Mouse (Mus musculus): ENCODE measurements around the gene Sec23ip. TPM values are rescaled to one million over a fixed set of nuclear protein-coding genes. Genes with fewer than 3 reads are reported as not detected.
"Not testable (repeated sequence)": the region's sequence is repeated elsewhere in the genome, so short reads cannot be mapped to it uniquely, and the experiment has no call there.

Gene Sec23ip
- 44.3 and 46.1 TPM in 2 replicates for polyA plus RNA-seq (2014; fragmentation: Nextera tagmentation; extraction: Ambion mirVana)

DNA sequence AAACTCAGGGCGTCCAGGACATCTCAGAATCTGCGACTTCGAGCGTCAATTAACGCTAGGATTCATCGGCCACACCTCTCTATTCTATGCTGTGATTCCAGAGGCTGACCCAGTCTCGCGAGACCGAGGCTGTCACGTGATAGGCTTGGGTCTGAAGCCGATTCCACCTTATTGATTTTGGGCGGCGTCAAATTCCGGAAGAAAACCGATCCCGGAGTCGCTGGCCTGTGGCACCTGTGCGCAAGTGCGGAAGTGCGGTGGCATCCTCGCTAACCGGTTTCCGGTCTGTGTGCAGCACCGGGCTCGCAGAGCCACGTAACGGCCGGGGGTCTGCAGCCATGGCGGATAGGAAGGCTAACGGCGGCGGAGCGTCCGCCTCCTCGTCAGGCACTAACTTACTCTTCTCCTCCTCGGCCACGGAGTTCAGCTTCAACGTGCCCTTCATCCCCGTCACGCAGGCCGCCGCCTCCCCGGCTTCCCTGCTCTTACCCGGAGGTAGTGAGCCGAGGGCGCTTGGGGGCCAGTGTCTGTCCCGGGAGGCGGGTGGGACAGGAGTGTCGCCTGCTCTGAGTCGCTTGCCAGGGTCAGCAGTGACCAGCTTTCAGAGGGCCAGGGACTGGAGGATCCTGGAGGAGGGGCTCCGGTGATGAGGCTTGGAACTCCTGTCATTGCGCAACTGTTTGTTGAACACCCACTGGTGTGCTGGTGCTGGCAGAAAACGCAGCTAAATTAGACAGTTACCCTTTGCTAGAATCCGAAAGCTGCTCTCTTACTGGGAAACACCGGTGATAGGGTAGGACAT lies at the start of gene Sec23ip:
Gene Sec23ip (plus strand): TSS at position 260 of the 802 bp plus-strand sequence.
- H3K9ac ChIP-seq (ENCODE audit: low read depth, low read length): peak within 1 kb of the TSS; percentile 92
- H3K9me3 ChIP-seq (ENCODE audit: control insufficient read depth, low read length): no peaks in the 10 kb centered on the region
- 0 out of 2 replicates have a peak within 1 kb of the TSS, but pooled peaks have one; percentile 58 for H3K27ac ChIP-seq (ENCODE audit: low read depth, low read length)
- peak within 1 kb of the TSS; percentile 73 for H3K4me2 ChIP-seq (replicated peaks; ENCODE audit: low read depth, low read length)
- no peaks in the 10 kb centered on the region for H3K36me3 ChIP-seq (ENCODE audit: control insufficient read depth, insufficient read depth, low read length)
- peak; percentile 89 for ATAC-seq (ENCODE audit: low FRiP score)
- WGBS: under 1% methylated on average over 46 of the region's 55 CpGs
- H3K27me3 ChIP-seq (ENCODE audit: control insufficient read depth, insufficient read depth, low read length): 0 out of 2 replicates have a peak, but pooled peaks cover 2% of the 10 kb centered on the region
- DNase-seq (ENCODE audit: low spot score): peak; percentile 97
- peaks cover 5% of the 10 kb centered on the region; the same call in 1 of the 2 replicates for H3K4me1 ChIP-seq (replicated peaks; ENCODE audit: control insufficient read depth, insufficient read depth, low read length)
- H3K4me3 ChIP-seq (ENCODE audit: low read depth, low read length): peak within 1 kb of the TSS; percentile 94

DNA sequence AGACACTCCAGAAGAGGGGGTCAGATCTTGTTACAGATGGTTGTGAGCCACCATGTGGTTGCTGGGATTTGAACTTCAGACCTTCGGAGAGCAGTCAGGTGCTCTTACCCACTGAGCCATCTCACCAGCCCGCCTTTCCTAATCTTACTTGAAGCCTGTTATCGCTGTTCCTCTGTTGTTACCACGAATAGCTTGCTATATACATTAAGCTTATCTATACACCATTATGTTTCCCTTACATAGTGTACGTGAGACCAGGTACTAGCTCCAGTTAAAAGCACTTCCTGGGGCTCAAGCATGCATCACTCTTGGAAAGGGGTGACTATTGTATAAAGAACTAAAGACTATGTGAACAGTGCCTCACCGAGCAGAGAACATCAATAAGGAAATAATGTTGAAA lies 44.8 kb upstream of the Sec23ip start:
- not testable (repeated sequence) for H3K9me3 ChIP-seq (ENCODE audit: control insufficient read depth, low read length); H3K27ac ChIP-seq (ENCODE audit: low read depth, low read length); DNase-seq (ENCODE audit: low spot score); H3K27me3 ChIP-seq (ENCODE audit: control insufficient read depth, insufficient read depth, low read length); H3K36me3 ChIP-seq (ENCODE audit: control insufficient read depth, insufficient read depth, low read length); H3K4me3 ChIP-seq (ENCODE audit: low read depth, low read length); H3K4me1 ChIP-seq (replicated peaks; ENCODE audit: control insufficient read depth, insufficient read depth, low read length); H3K4me2 ChIP-seq (replicated peaks; ENCODE audit: low read depth, low read length); H3K9ac ChIP-seq (ENCODE audit: low read depth, low read length); ATAC-seq (ENCODE audit: low FRiP score)
- 94% methylated on average over 6 of the region's 6 CpGs for WGBS

DNA sequence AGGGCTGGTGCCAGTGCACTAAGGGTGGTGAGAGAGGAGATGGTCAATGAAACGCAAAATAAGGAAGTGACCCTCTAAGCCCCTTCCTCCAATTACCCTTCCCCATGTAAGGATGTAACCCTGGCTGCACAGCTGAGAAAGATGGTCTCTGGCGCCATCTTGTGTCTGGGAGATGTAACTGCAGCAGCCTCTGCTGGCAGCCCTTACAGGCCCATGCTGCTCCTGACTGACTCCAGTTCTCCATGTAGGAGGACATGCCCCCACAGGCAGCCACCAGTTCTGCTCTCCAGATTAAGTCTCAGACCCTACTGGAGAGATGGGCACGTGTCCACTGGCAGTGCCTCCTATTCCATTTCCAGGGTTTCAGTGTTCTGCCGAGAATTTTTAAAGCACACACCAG lies 39.0 kb upstream of the Sec23ip start:
- ATAC-seq (ENCODE audit: low FRiP score): peak; percentile 60

GRCm38 (mm10) chr7:128717991-128718390 lies 26.8 kb upstream of the Sec23ip start:
- H3K4me3 ChIP-seq (ENCODE audit: low read depth, low read length): no peak overlapping the region
- H3K9me3 ChIP-seq (ENCODE audit: control insufficient read depth, low read length): no peaks in the 10 kb centered on the region
- 0 out of 2 replicates have a peak, but pooled peaks cover 4% of the 10 kb centered on the region for H3K36me3 ChIP-seq (ENCODE audit: control insufficient read depth, insufficient read depth, low read length)
- ATAC-seq (ENCODE audit: low FRiP score): no peak
- no peak overlapping the region for H3K4me2 ChIP-seq (replicated peaks; ENCODE audit: low read depth, low read length)
- no peaks in the 10 kb centered on the region for H3K27me3 ChIP-seq (ENCODE audit: control insufficient read depth, insufficient read depth, low read length)
- H3K27ac ChIP-seq (ENCODE audit: low read depth, low read length): no peak overlapping the region
- DNase-seq (ENCODE audit: low spot score): no peak
- 77% methylated on average over 4 of the region's 4 CpGs for WGBS
- no peaks in the 10 kb centered on the region for H3K4me1 ChIP-seq (replicated peaks; ENCODE audit: control insufficient read depth, insufficient read depth, low read length)
- no peak overlapping the region for H3K9ac ChIP-seq (ENCODE audit: low read depth, low read length)

More for the DNA sequence above, 39.0 kb upstream of the Sec23ip start:
- Histone ChIP-seq H3K4me3 (ENCODE audit: low read depth, low read length) (no peak overlapping the region), H3K27me3 (ENCODE audit: control insufficient read depth, insufficient read depth, low read length) (no peaks in the 10 kb centered on the region), H3K4me2 (replicated peaks; ENCODE audit: low read depth, low read length) (no peak overlapping the region), H3K36me3 (ENCODE audit: control insufficient read depth, insufficient read depth, low read length) (peaks cover 14% of the 10 kb centered on the region), H3K4me1 (replicated peaks; ENCODE audit: control insufficient read depth, insufficient read depth, low read length) (no peaks in the 10 kb centered on the region), H3K27ac (ENCODE audit: low read depth, low read length) (no peak overlapping the region), H3K9ac (ENCODE audit: low read depth, low read length) (no peak overlapping the region), H3K9me3 (ENCODE audit: control insufficient read depth, low read length) (no peaks in the 10 kb centered on the region)
- peak; percentile 86 for DNase-seq (ENCODE audit: low spot score)
- WGBS: 30% methylated on average over 4 of the region's 4 CpGs

DNA sequence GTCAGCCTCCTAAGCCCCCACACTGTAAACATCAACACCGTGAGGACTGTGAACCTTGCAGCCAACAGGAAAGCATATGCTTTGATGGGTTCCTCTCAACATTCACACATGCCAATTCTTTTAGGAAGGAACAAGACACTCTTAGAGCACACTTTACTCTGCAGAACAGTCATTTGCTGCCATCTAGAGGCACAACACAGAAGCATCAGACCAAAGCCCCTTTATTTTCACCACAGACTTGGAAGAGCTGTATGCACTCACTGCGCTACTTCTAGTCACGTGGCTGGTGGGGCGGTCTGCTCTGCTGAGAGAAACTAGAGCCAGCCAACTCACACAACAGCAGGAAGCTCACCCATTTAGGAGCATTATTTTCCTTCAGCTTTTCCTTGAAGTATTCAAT lies 20.0 kb upstream of the Sec23ip start:
- Histone ChIP-seq H3K36me3 (ENCODE audit: control insufficient read depth, insufficient read depth, low read length) (0 out of 2 replicates have a peak, but pooled peaks cover 2% of the 10 kb centered on the region), H3K9ac (ENCODE audit: low read depth, low read length) (no peak overlapping the region), H3K4me3 (ENCODE audit: low read depth, low read length) (no peak overlapping the region), H3K9me3 (ENCODE audit: control insufficient read depth, low read length) (no peaks in the 10 kb centered on the region), H3K4me1 (replicated peaks; ENCODE audit: control insufficient read depth, insufficient read depth, low read length) (no peaks in the 10 kb centered on the region), H3K27ac (ENCODE audit: low read depth, low read length) (no peak overlapping the region), H3K4me2 (replicated peaks; ENCODE audit: low read depth, low read length) (no peak overlapping the region), H3K27me3 (ENCODE audit: control insufficient read depth, insufficient read depth, low read length) (no peaks in the 10 kb centered on the region)
- 50% methylated on average over 4 of the region's 4 CpGs for WGBS
- peak; percentile 65 for DNase-seq (ENCODE audit: low spot score)
- no peak for ATAC-seq (ENCODE audit: low FRiP score)

GRCm38 (mm10) chr7:128725189-128725588 lies 19.6 kb upstream of the Sec23ip start:
- WGBS: 86% methylated on average over 9 of the region's 9 CpGs
- no peak for DNase-seq (ENCODE audit: low spot score)
- no peaks in the 10 kb centered on the region for H3K9me3 ChIP-seq (ENCODE audit: control insufficient read depth, low read length)
- no peak overlapping the region for H3K4me2 ChIP-seq (replicated peaks; ENCODE audit: low read depth, low read length)
- no peaks in the 10 kb centered on the region for H3K36me3 ChIP-seq (ENCODE audit: control insufficient read depth, insufficient read depth, low read length)
- no peak overlapping the region for H3K4me3 ChIP-seq (ENCODE audit: low read depth, low read length)
- H3K27ac ChIP-seq (ENCODE audit: low read depth, low read length): no peak overlapping the region
- H3K4me1 ChIP-seq (replicated peaks; ENCODE audit: control insufficient read depth, insufficient read depth, low read length): no peaks in the 10 kb centered on the region
- ATAC-seq (ENCODE audit: low FRiP score): no peak
- no peaks in the 10 kb centered on the region for H3K27me3 ChIP-seq (ENCODE audit: control insufficient read depth, insufficient read depth, low read length)
- no peak overlapping the region for H3K9ac ChIP-seq (ENCODE audit: low read depth, low read length)

DNA sequence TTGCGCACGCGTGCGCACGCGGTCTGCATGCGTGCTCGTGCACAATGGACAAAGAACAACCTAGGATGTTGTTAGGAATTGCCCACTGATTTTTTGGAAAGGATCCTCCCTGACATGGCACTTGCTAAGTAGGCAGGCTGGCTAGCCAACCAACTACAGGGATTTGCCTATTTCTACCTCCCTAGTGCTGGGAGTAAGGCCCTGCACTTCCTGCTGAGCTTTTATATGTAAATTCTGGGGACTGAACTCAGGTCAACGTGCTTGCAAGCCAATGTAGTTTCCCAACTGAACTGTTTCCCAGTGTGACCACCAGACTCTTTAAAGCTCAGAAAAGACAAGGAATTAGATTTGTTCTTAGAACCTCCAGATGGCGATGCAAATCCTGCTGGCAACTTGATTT lies 17.7 kb upstream of the Sec23ip start:
- H3K4me2 ChIP-seq (replicated peaks; ENCODE audit: low read depth, low read length): no peak overlapping the region
- H3K9ac ChIP-seq (ENCODE audit: low read depth, low read length): no peak overlapping the region
- H3K9me3 ChIP-seq (ENCODE audit: control insufficient read depth, low read length): no peaks in the 10 kb centered on the region
- DNase-seq (ENCODE audit: low spot score): no peak
- ATAC-seq (ENCODE audit: low FRiP score): no peak
- no peaks in the 10 kb centered on the region for H3K36me3 ChIP-seq (ENCODE audit: control insufficient read depth, insufficient read depth, low read length)
- no peak overlapping the region for H3K4me3 ChIP-seq (ENCODE audit: low read depth, low read length)
- no peak overlapping the region for H3K27ac ChIP-seq (ENCODE audit: low read depth, low read length)
- 52% methylated on average over 10 of the region's 10 CpGs for WGBS
- no peaks in the 10 kb centered on the region for H3K4me1 ChIP-seq (replicated peaks; ENCODE audit: control insufficient read depth, insufficient read depth, low read length)
- H3K27me3 ChIP-seq (ENCODE audit: control insufficient read depth, insufficient read depth, low read length): no peaks in the 10 kb centered on the region

DNA sequence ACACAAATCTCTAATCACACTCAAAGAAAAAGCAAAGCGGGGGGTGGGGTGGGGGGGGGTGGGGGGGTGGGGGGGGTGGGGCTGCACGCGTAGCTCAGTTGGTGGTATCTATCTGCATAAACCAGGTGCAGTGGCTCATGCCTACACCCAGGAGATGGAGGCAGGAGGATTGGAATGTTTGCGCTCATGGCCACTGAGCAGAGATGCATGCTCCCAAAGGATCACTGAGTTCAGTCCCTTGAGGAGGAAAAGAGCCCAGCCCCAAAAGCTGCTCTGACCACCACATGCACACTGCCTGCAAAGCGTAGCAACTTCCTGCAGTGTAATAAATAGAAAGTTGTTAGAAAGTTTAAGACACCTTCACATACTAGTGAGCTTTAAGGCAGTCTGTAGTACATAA lies 17.0 kb upstream of the Sec23ip start:
- no peaks in the 10 kb centered on the region for H3K9me3 ChIP-seq (ENCODE audit: control insufficient read depth, low read length)
- H3K4me2 ChIP-seq (replicated peaks; ENCODE audit: low read depth, low read length): no peak overlapping the region
- no peaks in the 10 kb centered on the region for H3K4me1 ChIP-seq (replicated peaks; ENCODE audit: control insufficient read depth, insufficient read depth, low read length)
- no peak overlapping the region for H3K9ac ChIP-seq (ENCODE audit: low read depth, low read length)
- H3K36me3 ChIP-seq (ENCODE audit: control insufficient read depth, insufficient read depth, low read length): no peaks in the 10 kb centered on the region
- no peak overlapping the region for H3K27ac ChIP-seq (ENCODE audit: low read depth, low read length)
- WGBS: 37% methylated on average over 5 of the region's 5 CpGs
- no peak for ATAC-seq (ENCODE audit: low FRiP score)
- H3K27me3 ChIP-seq (ENCODE audit: control insufficient read depth, insufficient read depth, low read length): no peaks in the 10 kb centered on the region
- H3K4me3 ChIP-seq (ENCODE audit: low read depth, low read length): no peak overlapping the region
- DNase-seq (ENCODE audit: low spot score): no peak

DNA sequence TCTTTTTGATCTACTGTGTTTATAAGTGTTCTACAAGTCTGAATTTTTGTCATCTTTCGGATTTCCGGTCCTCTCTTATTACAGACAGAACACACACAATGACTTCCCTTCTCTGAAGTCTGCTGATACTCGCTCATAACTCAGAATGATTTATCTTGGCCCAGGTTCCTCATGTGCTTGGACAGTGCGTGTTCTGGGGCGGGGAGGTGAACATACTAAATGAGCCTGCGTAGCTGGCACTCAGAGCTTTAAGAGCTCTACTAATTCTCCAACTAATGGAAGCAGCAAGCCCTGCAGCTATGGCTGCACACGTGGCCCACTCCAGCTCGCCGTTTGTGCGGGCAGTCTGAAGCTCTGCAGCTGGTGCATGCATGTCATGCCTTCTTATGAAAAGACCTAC lies 16.0 kb upstream of the Sec23ip start:
- no peak overlapping the region for H3K9ac ChIP-seq (ENCODE audit: low read depth, low read length)
- no peaks in the 10 kb centered on the region for H3K36me3 ChIP-seq (ENCODE audit: control insufficient read depth, insufficient read depth, low read length)
- no peaks in the 10 kb centered on the region for H3K27me3 ChIP-seq (ENCODE audit: control insufficient read depth, insufficient read depth, low read length)
- H3K4me3 ChIP-seq (ENCODE audit: low read depth, low read length): no peak overlapping the region
- ATAC-seq (ENCODE audit: low FRiP score) (no peak), DNase-seq (ENCODE audit: low spot score) (no peak)
- WGBS: 92% methylated on average over 10 of the region's 10 CpGs
- H3K27ac ChIP-seq (ENCODE audit: low read depth, low read length): no peak overlapping the region
- no peaks in the 10 kb centered on the region for H3K4me1 ChIP-seq (replicated peaks; ENCODE audit: control insufficient read depth, insufficient read depth, low read length)
- H3K4me2 ChIP-seq (replicated peaks; ENCODE audit: low read depth, low read length): no peak overlapping the region
- H3K9me3 ChIP-seq (ENCODE audit: control insufficient read depth, low read length): no peaks in the 10 kb centered on the region
